Mouse (Mus musculus) natural killer cell, adult 2 months (primary cell): ENCODE results near the gene Mcl1.
"Not testable (repeated sequence)": the region's sequence is repeated elsewhere in the genome, so short reads cannot be mapped to it uniquely, and the experiment has no call there.

Experiments
- DNase-seq, 2 experiments: peaks; one replicate each; pipeline ENCODE4 v3.0.0; 2022; ENCODE audit warnings: low spot score in 2 of 2

Gene Mcl1

GRCm38 (mm10) chr3:95666124-95666844, 7.7 kb downstream of the Mcl1 start:
- peak in 1 of 2 experiments; percentile 36 for DNase-seq

- DNase-seq = no peak
These were observed 8.9 kb downstream of the Mcl1 start for GRCm38 (mm10) chr3:95667521-95667920.

GRCm38 (mm10) chr3:95668026-95668425, 9.4 kb downstream of the Mcl1 start:
- no peak for DNase-seq

GRCm38 (mm10) chr3:95668589-95669308, 10.2 kb downstream of the Mcl1 start:
- DNase-seq = peak; percentile 56 to 60

- DNase-seq = no peak
These were observed 10.7 kb downstream of the Mcl1 start for GRCm38 (mm10) chr3:95669309-95669665.

- not testable (repeated sequence) for DNase-seq
These were observed 11.8 kb downstream of the Mcl1 start for GRCm38 (mm10) chr3:95670419-95670818.

GRCm38 (mm10) chr3:95671201-95671600, 12.6 kb downstream of the Mcl1 start:
- DNase-seq = no peak

GRCm38 (mm10) chr3:95672461-95672860, 13.9 kb downstream of the Mcl1 start:
- DNase-seq = peak; percentile 80 to 81

GRCm38 (mm10) chr3:95672861-95673706, 14.5 kb downstream of the Mcl1 start:
- DNase-seq = peak; percentile 82 to 83

GRCm38 (mm10) chr3:95673707-95674211, 15.2 kb downstream of the Mcl1 start:
- DNase-seq = no peak

- peak; percentile 83 to 85 for DNase-seq
These were observed 15.6 kb downstream of the Mcl1 start for GRCm38 (mm10) chr3:95674236-95674635.

GRCm38 (mm10) chr3:95674812-95675211, 16.2 kb downstream of the Mcl1 start:
- DNase-seq = no peak

- peak; percentile 61 to 68 for DNase-seq
These were observed 16.9 kb downstream of the Mcl1 start for GRCm38 (mm10) chr3:95675301-95676092.

GRCm38 (mm10) chr3:95676745-95677419, 18.3 kb downstream of the Mcl1 start:
- peak; percentile 71 to 73 for DNase-seq

GRCm38 (mm10) chr3:95677420-95678090, 19.0 kb downstream of the Mcl1 start:
- no peak for DNase-seq

- no peak for DNase-seq
These were observed 21.0 kb downstream of the Mcl1 start for GRCm38 (mm10) chr3:95679551-95679950.

GRCm38 (mm10) chr3:95680673-95681072, 22.1 kb downstream of the Mcl1 start:
- DNase-seq = no peak

GRCm38 (mm10) chr3:95681365-95681764, 22.8 kb downstream of the Mcl1 start:
- no peak for DNase-seq

GRCm38 (mm10) chr3:95682878-95683277, 24.3 kb downstream of the Mcl1 start:
- DNase-seq = no peak

- no peak for DNase-seq
These were observed 26.3 kb downstream of the Mcl1 start for GRCm38 (mm10) chr3:95684846-95685245.
